Mouse (Mus musculus): Measurements from ENCODE around the gene Ttc30b. TPM values are rescaled to one million over a fixed set of nuclear protein-coding genes. Genes with fewer than 3 reads are reported as not detected.
"Not testable (repeated sequence)": the region's sequence is repeated elsewhere in the genome, so short reads cannot be mapped to it uniquely, and the experiment has no call there.

Gene Ttc30b
- polyA plus RNA-seq, 1 experiment from 2014 or later: 20.5 TPM

GRCm38 (mm10) chr2:75976070-75976469 lies 37.7 kb upstream of the Ttc30b start:
- peak overlapping the region; percentile 58; the same call in 1 of the 2 replicates for H3K27ac ChIP-seq (ENCODE audit: low read length)
- H3K4me2 ChIP-seq (ENCODE audit: low read depth, low read length); H3K4me1 ChIP-seq (replicated peaks; ENCODE audit: control insufficient read depth, insufficient read depth, low read length); H3K4me3 ChIP-seq (ENCODE audit: low read length); H3K27me3 ChIP-seq (ENCODE audit: control insufficient read depth, insufficient read depth, low read depth, low read length); H3K36me3 ChIP-seq (ENCODE audit: control insufficient read depth, insufficient read depth, low read length); H3K9ac ChIP-seq (ENCODE audit: low read length); H3K9me3 ChIP-seq (ENCODE audit: control insufficient read depth, low read length): not testable (repeated sequence)
- peak; percentile 92 for ATAC-seq (ENCODE audit: low read depth)
- 46% methylated on average over 2 of the region's 2 CpGs for WGBS

DNA sequence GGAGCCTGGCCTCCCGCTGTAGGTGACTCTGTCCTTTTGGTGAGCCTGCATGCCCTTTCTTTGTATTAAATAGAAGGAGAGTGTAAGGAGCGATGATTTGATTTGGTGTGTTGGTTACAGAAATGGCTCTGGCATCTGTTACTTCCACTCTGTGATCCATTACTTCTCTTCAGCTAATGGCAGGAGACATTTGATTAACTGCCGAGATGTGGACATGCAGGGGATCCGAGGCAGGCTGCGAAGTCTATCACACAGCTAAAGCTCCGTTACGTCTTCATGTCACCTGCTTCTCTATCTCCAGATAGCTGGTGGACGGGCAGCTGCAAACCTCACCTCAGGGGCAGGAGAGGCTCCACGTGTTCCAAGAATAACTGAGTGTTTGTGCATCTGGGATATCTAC lies 35.7 kb upstream of the Ttc30b start:
- no peak for ATAC-seq (ENCODE audit: low read depth)
- H3K4me3 ChIP-seq (ENCODE audit: low read length): no peak overlapping the region

DNA sequence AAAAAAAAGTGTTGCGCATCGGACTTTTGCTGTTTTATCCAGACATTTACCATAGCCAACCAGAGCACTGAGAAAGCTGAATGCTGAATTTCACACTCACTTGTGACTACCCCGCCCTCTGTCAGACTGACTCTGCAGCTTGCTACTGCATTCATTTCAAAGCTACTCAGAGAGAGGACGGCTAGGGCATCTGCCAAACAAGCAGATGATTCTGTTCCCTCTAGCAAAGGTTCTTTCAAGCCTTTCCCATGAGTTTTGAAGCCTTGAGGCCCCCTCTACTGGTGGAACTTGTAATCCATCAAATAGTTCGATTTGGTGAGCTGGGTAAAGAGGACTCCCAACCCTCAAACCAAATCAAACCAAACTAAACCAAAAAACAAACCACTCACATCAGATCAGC lies 26.6 kb upstream of the Ttc30b start:
- no peak overlapping the region for H3K27ac ChIP-seq (ENCODE audit: low read length)
- peak overlapping the region; percentile 21; the same call in 1 of the 2 replicates for H3K9ac ChIP-seq (ENCODE audit: low read length)
- peaks cover 18% of the 10 kb centered on the region for H3K4me1 ChIP-seq (replicated peaks; ENCODE audit: control insufficient read depth, insufficient read depth, low read length)
- H3K4me2 ChIP-seq (ENCODE audit: low read depth, low read length): peak overlapping the region; percentile 40
- 20% methylated on average over 5 of the region's 5 CpGs for WGBS
- H3K36me3 ChIP-seq (ENCODE audit: control insufficient read depth, insufficient read depth, low read length): no peaks in the 10 kb centered on the region
- peak overlapping the region; percentile 23 for H3K4me3 ChIP-seq (ENCODE audit: low read length)
- no peaks in the 10 kb centered on the region for H3K27me3 ChIP-seq (ENCODE audit: control insufficient read depth, insufficient read depth, low read depth, low read length)
- ATAC-seq (ENCODE audit: low read depth): peak; percentile 79
- no peaks in the 10 kb centered on the region for H3K9me3 ChIP-seq (ENCODE audit: control insufficient read depth, low read length)

More for the DNA sequence above, 35.7 kb upstream of the Ttc30b start:
- H3K36me3 ChIP-seq (ENCODE audit: control insufficient read depth, insufficient read depth, low read length): no peaks in the 10 kb centered on the region
- H3K4me1 ChIP-seq (replicated peaks; ENCODE audit: control insufficient read depth, insufficient read depth, low read length): no peaks in the 10 kb centered on the region
- no peaks in the 10 kb centered on the region for H3K27me3 ChIP-seq (ENCODE audit: control insufficient read depth, insufficient read depth, low read depth, low read length)
- H3K9me3 ChIP-seq (ENCODE audit: control insufficient read depth, low read length): no peaks in the 10 kb centered on the region
- WGBS: 68% methylated on average over 9 of the region's 9 CpGs
- H3K9ac ChIP-seq (ENCODE audit: low read length): no peak overlapping the region
- H3K4me2 ChIP-seq (ENCODE audit: low read depth, low read length): no peak overlapping the region
- H3K27ac ChIP-seq (ENCODE audit: low read length): no peak overlapping the region

DNA sequence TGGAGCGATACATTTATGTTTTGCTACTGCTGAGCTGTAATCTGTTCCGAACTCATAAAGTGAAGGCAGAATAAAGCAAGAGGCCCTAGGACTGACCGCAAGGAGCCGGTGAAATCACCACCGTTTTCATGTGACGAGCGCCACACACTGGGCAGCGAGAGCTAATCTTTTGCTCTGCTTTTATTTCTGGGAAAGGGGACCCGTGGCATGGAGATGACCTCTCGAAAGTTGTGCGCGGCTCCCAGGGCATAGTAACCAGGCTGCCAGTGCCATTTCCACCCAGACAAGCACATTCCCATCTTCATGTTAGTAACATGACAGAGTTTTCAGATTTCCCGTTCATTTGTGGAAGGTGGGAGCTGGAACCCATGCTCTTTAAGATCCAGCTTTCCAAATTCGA lies 26.1 kb upstream of the Ttc30b start:
- 10% methylated on average over 14 of the region's 14 CpGs for WGBS
- H3K27ac ChIP-seq (ENCODE audit: low read length): no peak overlapping the region
- peaks cover 21% of the 10 kb centered on the region for H3K4me1 ChIP-seq (replicated peaks; ENCODE audit: control insufficient read depth, insufficient read depth, low read length)
- no peaks in the 10 kb centered on the region for H3K9me3 ChIP-seq (ENCODE audit: control insufficient read depth, low read length)
- peak overlapping the region; percentile 23 for H3K4me3 ChIP-seq (ENCODE audit: low read length)
- H3K27me3 ChIP-seq (ENCODE audit: control insufficient read depth, insufficient read depth, low read depth, low read length): no peaks in the 10 kb centered on the region
- H3K36me3 ChIP-seq (ENCODE audit: control insufficient read depth, insufficient read depth, low read length): no peaks in the 10 kb centered on the region
- ATAC-seq (ENCODE audit: low read depth): peak; percentile 60
- H3K4me2 ChIP-seq (ENCODE audit: low read depth, low read length): peak overlapping the region; percentile 40
- H3K9ac ChIP-seq (ENCODE audit: low read length): peak overlapping the region; percentile 21; the same call in 1 of the 2 replicates

DNA sequence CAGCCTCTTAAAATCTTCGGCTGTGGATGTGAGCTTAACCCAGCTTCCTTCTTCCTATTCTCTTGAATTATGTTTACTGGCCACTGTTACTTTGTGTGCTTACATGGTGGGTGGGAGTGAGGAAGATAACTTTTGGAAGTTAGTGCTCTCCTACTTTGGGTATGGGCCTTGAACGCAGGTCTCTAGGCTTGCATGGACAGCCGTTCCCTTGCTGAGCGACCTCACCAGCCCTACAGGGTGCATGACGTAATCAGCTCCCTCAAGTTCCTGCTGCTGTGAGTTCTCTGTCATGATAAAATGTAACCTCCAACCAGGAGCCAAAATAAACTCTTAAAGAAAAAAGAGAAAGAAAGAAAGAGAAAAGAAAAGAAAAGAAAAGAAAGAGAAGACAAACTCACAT lies 25.7 kb upstream of the Ttc30b start:
- H3K27ac ChIP-seq (ENCODE audit: low read length): no peak overlapping the region
- H3K27me3 ChIP-seq (ENCODE audit: control insufficient read depth, insufficient read depth, low read depth, low read length): no peaks in the 10 kb centered on the region
- H3K9ac ChIP-seq (ENCODE audit: low read length): peak overlapping the region; percentile 22; the same call in 1 of the 2 replicates
- no peak overlapping the region for H3K4me3 ChIP-seq (ENCODE audit: low read length)
- no peaks in the 10 kb centered on the region for H3K9me3 ChIP-seq (ENCODE audit: control insufficient read depth, low read length)
- H3K4me2 ChIP-seq (ENCODE audit: low read depth, low read length): peak overlapping the region; percentile 40
- ATAC-seq (ENCODE audit: low read depth): no peak
- H3K36me3 ChIP-seq (ENCODE audit: control insufficient read depth, insufficient read depth, low read length): no peaks in the 10 kb centered on the region
- WGBS: 52% methylated on average over 5 of the region's 5 CpGs
- H3K4me1 ChIP-seq (replicated peaks; ENCODE audit: control insufficient read depth, insufficient read depth, low read length): peaks cover 25% of the 10 kb centered on the region

DNA sequence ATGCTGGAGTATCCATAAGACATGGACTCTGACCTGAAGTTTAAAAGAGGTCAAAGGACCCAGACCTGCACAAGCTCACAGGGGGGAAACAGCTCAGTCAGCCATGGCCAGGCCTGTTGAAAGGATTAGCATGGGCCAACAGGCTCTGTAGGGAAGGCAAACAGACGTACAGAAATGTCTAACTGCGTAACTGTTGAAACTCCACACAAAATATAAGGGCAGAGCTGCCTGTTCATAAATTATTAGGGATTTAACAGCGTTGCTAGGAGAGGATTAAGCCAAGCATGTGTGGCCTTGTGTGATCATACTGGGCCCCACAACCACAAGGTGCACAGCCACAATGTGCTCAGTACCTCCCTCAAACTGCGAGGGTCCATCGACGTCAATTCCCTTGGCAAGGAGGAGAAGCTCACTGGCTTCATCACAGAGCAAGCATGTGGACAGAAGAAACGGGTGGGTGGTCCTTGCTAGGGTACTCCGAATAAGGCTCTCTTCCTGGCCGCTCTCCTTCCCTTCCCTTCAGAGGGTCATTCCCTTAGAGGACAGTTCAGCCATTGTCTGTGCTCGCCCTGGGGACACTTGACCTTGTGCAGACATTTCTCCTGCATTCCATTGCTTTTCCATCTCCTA lies 24.9 kb upstream of the Ttc30b start:
- Histone ChIP-seq H3K9ac (ENCODE audit: low read length) (no peak overlapping the region), H3K4me3 (ENCODE audit: low read length) (no peak overlapping the region), H3K4me1 (replicated peaks; ENCODE audit: control insufficient read depth, insufficient read depth, low read length) (peaks cover 27% of the 10 kb centered on the region), H3K4me2 (ENCODE audit: low read depth, low read length) (no peak overlapping the region), H3K36me3 (ENCODE audit: control insufficient read depth, insufficient read depth, low read length) (no peaks in the 10 kb centered on the region), H3K27ac (ENCODE audit: low read length) (no peak overlapping the region), H3K9me3 (ENCODE audit: control insufficient read depth, low read length) (no peaks in the 10 kb centered on the region), H3K27me3 (ENCODE audit: control insufficient read depth, insufficient read depth, low read depth, low read length) (no peaks in the 10 kb centered on the region)
- 78% methylated on average over 10 of the region's 10 CpGs for WGBS
- no peak for ATAC-seq (ENCODE audit: low read depth)

DNA sequence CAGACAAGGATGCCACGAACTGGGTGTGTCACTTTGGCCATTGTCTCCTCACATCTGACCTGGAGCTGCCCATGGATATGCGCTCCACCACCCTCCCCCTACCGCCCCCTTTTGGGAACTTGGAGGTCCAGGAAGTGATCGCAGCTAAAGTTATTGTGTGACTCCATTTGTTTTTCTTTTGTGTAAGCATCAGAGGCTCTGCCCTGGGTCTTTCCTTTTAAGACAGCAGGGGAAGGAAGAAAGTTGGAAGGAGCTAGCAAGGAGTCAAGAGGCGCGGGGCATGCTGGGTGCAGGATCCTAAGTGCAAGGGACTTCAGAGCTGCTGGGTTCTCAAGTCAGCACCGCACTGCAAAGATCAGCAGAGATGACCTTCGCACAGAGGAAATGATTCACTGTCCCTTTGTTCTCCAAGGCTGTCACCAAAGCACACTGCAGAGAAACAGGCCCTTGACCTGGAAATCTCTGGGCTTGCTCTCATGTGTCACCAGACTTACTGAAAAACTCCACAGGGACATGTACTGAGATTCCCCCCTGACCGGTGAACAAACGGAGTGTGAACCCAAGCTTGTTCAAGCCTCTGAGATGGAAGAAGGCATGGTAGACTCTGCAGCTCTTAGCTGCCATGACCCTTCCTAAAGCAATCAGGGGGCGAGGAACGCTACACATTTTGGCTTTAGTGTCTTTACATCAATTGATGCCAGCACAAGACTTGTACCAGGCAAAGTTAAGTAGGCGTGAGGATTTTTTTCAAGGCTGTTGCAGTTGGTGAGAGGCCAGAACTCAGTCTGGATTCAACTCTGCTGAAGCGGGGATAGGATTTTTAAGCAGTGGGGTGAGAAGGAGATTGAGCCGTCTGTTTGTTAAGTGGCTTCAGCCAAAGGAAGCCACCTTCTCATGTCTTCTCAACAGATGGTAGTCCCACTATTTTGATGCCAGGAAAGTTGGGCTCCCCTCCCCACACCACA lies 22.3 kb upstream of the Ttc30b start:
- peak overlapping the region; percentile 13 for H3K9ac ChIP-seq (ENCODE audit: low read length)
- H3K4me1 ChIP-seq (replicated peaks; ENCODE audit: control insufficient read depth, insufficient read depth, low read length): peaks cover 27% of the 10 kb centered on the region
- 40% methylated on average over 15 of the region's 15 CpGs for whole genome bisulfite sequencing
- H3K27ac ChIP-seq (ENCODE audit: low read length): peak overlapping the region; percentile 84
- H3K9me3 ChIP-seq (ENCODE audit: control insufficient read depth, low read length): no peaks in the 10 kb centered on the region
- H3K36me3 ChIP-seq (ENCODE audit: control insufficient read depth, insufficient read depth, low read length): no peaks in the 10 kb centered on the region
- peak; percentile 58 for ATAC-seq (ENCODE audit: low read depth)
- H3K27me3 ChIP-seq (ENCODE audit: control insufficient read depth, insufficient read depth, low read depth, low read length): no peaks in the 10 kb centered on the region
- H3K4me2 ChIP-seq (ENCODE audit: low read depth, low read length): peak overlapping the region; percentile 25
- H3K4me3 ChIP-seq (ENCODE audit: low read length): no peak overlapping the region

GRCm38 (mm10) chr2:75959850-75960365 lies 21.5 kb upstream of the Ttc30b start:
- 14% methylated on average over 15 of the region's 15 CpGs for WGBS
- peak overlapping the region; percentile 48 for H3K9ac ChIP-seq (ENCODE audit: low read length)
- H3K36me3 ChIP-seq (ENCODE audit: control insufficient read depth, insufficient read depth, low read length): no peaks in the 10 kb centered on the region
- no peaks in the 10 kb centered on the region for H3K27me3 ChIP-seq (ENCODE audit: control insufficient read depth, insufficient read depth, low read depth, low read length)
- peak; percentile 80 for ATAC-seq (ENCODE audit: low read depth)
- H3K9me3 ChIP-seq (ENCODE audit: control insufficient read depth, low read length): no peaks in the 10 kb centered on the region
- H3K4me1 ChIP-seq (replicated peaks; ENCODE audit: control insufficient read depth, insufficient read depth, low read length): peaks cover 27% of the 10 kb centered on the region
- H3K27ac ChIP-seq (ENCODE audit: low read length): peak overlapping the region; percentile 84
- H3K4me3 ChIP-seq (ENCODE audit: low read length): no peak overlapping the region
- peak overlapping the region; percentile 25 for H3K4me2 ChIP-seq (ENCODE audit: low read depth, low read length)

Measured in lung, embryonic 16.5 days (tissue).